Mouse (Mus musculus): Measurements from ENCODE around the gene Gm13271.
"Not testable (repeated sequence)": the region's sequence is repeated elsewhere in the genome, so short reads cannot be mapped to it uniquely, and the experiment has no call there.

Gm13271 gene

GRCm38 (mm10) chr4:88754818-88755340, at the start of gene Gm13271:
Gm13271 (plus strand) TSS chr4:88754868.
- DNase-seq (ENCODE audit: inconsistent ontology term), result not testable (repeated sequence)

- DNase-seq (ENCODE audit: inconsistent ontology term), result no peak
Observed at GRCm38 (mm10) chr4:88705924-88706323, 48.7 kb upstream of the Gm13271 start.

GRCm38 (mm10) chr4:88707128-88707826, 47.4 kb upstream of the Gm13271 start:
- DNase-seq (ENCODE audit: inconsistent ontology term), result no peak

- DNase-seq (ENCODE audit: inconsistent ontology term), result peak; percentile 35
Observed at GRCm38 (mm10) chr4:88714281-88714680, 40.4 kb upstream of the Gm13271 start.

GRCm38 (mm10) chr4:88715059-88715458, 39.6 kb upstream of the Gm13271 start:
- DNase-seq (ENCODE audit: inconsistent ontology term), result peak; percentile 30

GRCm38 (mm10) chr4:88718715-88719114, 36.0 kb upstream of the Gm13271 start:
- DNase-seq (ENCODE audit: inconsistent ontology term), result no peak

- peak; percentile 97 for DNase-seq (ENCODE audit: inconsistent ontology term)
Observed at GRCm38 (mm10) chr4:88721791-88722721, 32.6 kb upstream of the Gm13271 start, which contains the start of the genes Gm26566 and Klhl9. Gm26566 (plus strand) TSS chr4:88721805. Klhl9 (minus strand) TSS chr4:88722465.

GRCm38 (mm10) chr4:88723497-88724090, 31.1 kb upstream of the Gm13271 start:
- DNase-seq (ENCODE audit: inconsistent ontology term), result no peak

GRCm38 (mm10) chr4:88726727-88727126, 27.9 kb upstream of the Gm13271 start:
- DNase-seq (ENCODE audit: inconsistent ontology term), result no peak

- DNase-seq (ENCODE audit: inconsistent ontology term), result peak; percentile 15
Observed at GRCm38 (mm10) chr4:88727324-88727723, 27.3 kb upstream of the Gm13271 start.

- DNase-seq (ENCODE audit: inconsistent ontology term), result peak; percentile 53
Observed at GRCm38 (mm10) chr4:88738480-88738879, 16.2 kb upstream of the Gm13271 start.

- DNase-seq (ENCODE audit: inconsistent ontology term), result no peak
Observed at GRCm38 (mm10) chr4:88739036-88739435, 15.6 kb upstream of the Gm13271 start.

- no peak for DNase-seq (ENCODE audit: inconsistent ontology term)
Observed at GRCm38 (mm10) chr4:88741426-88741825, 13.2 kb upstream of the Gm13271 start.

- no peak for DNase-seq (ENCODE audit: inconsistent ontology term)
Observed at GRCm38 (mm10) chr4:88742771-88743371, 11.8 kb upstream of the Gm13271 start.

- DNase-seq (ENCODE audit: inconsistent ontology term), result no peak
Observed at GRCm38 (mm10) chr4:88744207-88744606, 10.5 kb upstream of the Gm13271 start.

- DNase-seq (ENCODE audit: inconsistent ontology term), result no peak
Observed at GRCm38 (mm10) chr4:88749926-88750325, 4.7 kb upstream of the Gm13271 start.

GRCm38 (mm10) chr4:88756581-88757513, 2.2 kb downstream of the Gm13271 start:
- DNase-seq (ENCODE audit: inconsistent ontology term), result peak; percentile 47

GRCm38 (mm10) chr4:88757628-88758031, 3.0 kb downstream of the Gm13271 start:
- peak; percentile 91 for DNase-seq (ENCODE audit: inconsistent ontology term)

- DNase-seq (ENCODE audit: inconsistent ontology term), result not testable (repeated sequence)
Observed at GRCm38 (mm10) chr4:88758751-88759150, 4.1 kb downstream of the Gm13271 start.

- not testable (repeated sequence) for DNase-seq (ENCODE audit: inconsistent ontology term)
Observed at GRCm38 (mm10) chr4:88759610-88760268, 5.1 kb downstream of the Gm13271 start, which contains the start of gene Gm13283. Gm13283 (plus strand) TSS chr4:88760119.

Data from Muller cell, postnatal 12 days (primary cell).